Mouse (Mus musculus): Measurements from ENCODE around the gene Plce1. TPM values are rescaled to one million over a fixed set of nuclear protein-coding genes. Genes with fewer than 3 reads are reported as not detected.
A peak's percentile ranks its signal among the peaks of the same experiment; 100 is the strongest.

Gene Plce1
- total and polyA plus RNA-seq, 3 experiments = 0.81 to 8.9 (median 5.9) TPM

- peak; percentile 5 for DNase-seq
These were observed 243.1 kb downstream of the Plce1 start for GRCm38 (mm10) chr19:38723969-38724368.

GRCm38 (mm10) chr19:38728842-38729241, 247.9 kb downstream of the Plce1 start:
- DNase-seq = no peak

- DNase-seq = no peak
These were observed 248.4 kb downstream of the Plce1 start for GRCm38 (mm10) chr19:38729264-38729663.

- no peak for DNase-seq
These were observed 263.6 kb downstream of the Plce1 start for GRCm38 (mm10) chr19:38744546-38744945.

- DNase-seq = no peak
These were observed 265.0 kb downstream of the Plce1 start for GRCm38 (mm10) chr19:38745810-38746491.

- no peak for DNase-seq
These were observed 265.6 kb downstream of the Plce1 start for GRCm38 (mm10) chr19:38746492-38747014.

- no peak for DNase-seq
These were observed 269.3 kb downstream of the Plce1 start for GRCm38 (mm10) chr19:38750192-38750591.

GRCm38 (mm10) chr19:38757161-38757560, 276.3 kb downstream of the Plce1 start:
- DNase-seq = no peak

GRCm38 (mm10) chr19:38758056-38758455, 277.1 kb downstream of the Plce1 start:
- no peak for DNase-seq

GRCm38 (mm10) chr19:38758685-38759472, 278.0 kb downstream of the Plce1 start:
- DNase-seq = no peak

GRCm38 (mm10) chr19:38760441-38760840, 279.5 kb downstream of the Plce1 start:
- no peak for DNase-seq

GRCm38 (mm10) chr19:38766306-38766705, 285.4 kb downstream of the Plce1 start:
- DNase-seq = peak; percentile 34

GRCm38 (mm10) chr19:38775548-38775947, 294.6 kb downstream of the Plce1 start:
- DNase-seq = peak; percentile 31

- DNase-seq = no peak
These were observed 297.9 kb downstream of the Plce1 start for GRCm38 (mm10) chr19:38778805-38779204.

- DNase-seq = no peak
These were observed 302.6 kb downstream of the Plce1 start for GRCm38 (mm10) chr19:38783542-38783941.

GRCm38 (mm10) chr19:38787756-38788155, 306.8 kb downstream of the Plce1 start:
- no peak for DNase-seq

GRCm38 (mm10) chr19:38793563-38794045, 312.7 kb downstream of the Plce1 start:
- DNase-seq = no peak

GRCm38 (mm10) chr19:38796546-38796945, 315.6 kb downstream of the Plce1 start:
- DNase-seq = no peak

- no peak for DNase-seq
These were observed 317.4 kb downstream of the Plce1 start for GRCm38 (mm10) chr19:38798291-38798690.

- no peak for DNase-seq
These were observed 317.9 kb downstream of the Plce1 start for GRCm38 (mm10) chr19:38798801-38799200.

- no peak for DNase-seq
These were observed 337.3 kb downstream of the Plce1 start for GRCm38 (mm10) chr19:38818191-38818590.

GRCm38 (mm10) chr19:38818766-38819426, 338.0 kb downstream of the Plce1 start, which contains the start of gene Noc3l:
Gene Noc3l (minus strand): TSS chr19:38819237.
- DNase-seq = peak; percentile 95
